Mouse (Mus musculus) adrenal gland, postnatal 36 days (tissue): Measurements from ENCODE around the gene Nelfcd. TPM values are rescaled to one million over a fixed set of nuclear protein-coding genes. Genes with fewer than 3 reads are reported as not detected.

Experiments
- DNase-seq, 2 experiments: peaks; one replicate each; pipeline ENCODE4 v3.0.0; 2021; ENCODE audit warnings: mixed read lengths in 1 of 2
- long read RNA-seq, 2 experiments: library from polyadenylated mRNA; stranded (forward); transcript quantifications; one replicate each; pipeline ENCODE4 v2.0.0; 2021; ENCODE audit warnings: borderline sequencing depth in 2 of 2
- total RNA-seq, 2 experiments: library from RNA; stranded (reverse); gene quantifications; 2 replicates each; pipeline ENCODE4 v1.2.3; 2021

The Nelfcd gene
- 10 to 100 TPM; 54.9 to 55.8 TPM for total RNA-seq
- long read RNA-seq, experiment 1, transcript Nelfcd-202 (15 exons, 2,279 nt), result major isoform, 132 of 156 reads
- long read RNA-seq, experiment 1, partial matches to known transcripts, result 9 of 156 reads
- long read RNA-seq, experiment 1, other reads (novel, unspliced or antisense), result 15 of 156 reads
- long read RNA-seq, experiment 2, transcript Nelfcd-202 (15 exons, 2,279 nt), result major isoform, 41 of 45 reads
- long read RNA-seq, experiment 2, partial matches to known transcripts, result 1 of 45 reads
- long read RNA-seq, experiment 2, other reads (novel, unspliced or antisense), result 3 of 45 reads

DNA sequence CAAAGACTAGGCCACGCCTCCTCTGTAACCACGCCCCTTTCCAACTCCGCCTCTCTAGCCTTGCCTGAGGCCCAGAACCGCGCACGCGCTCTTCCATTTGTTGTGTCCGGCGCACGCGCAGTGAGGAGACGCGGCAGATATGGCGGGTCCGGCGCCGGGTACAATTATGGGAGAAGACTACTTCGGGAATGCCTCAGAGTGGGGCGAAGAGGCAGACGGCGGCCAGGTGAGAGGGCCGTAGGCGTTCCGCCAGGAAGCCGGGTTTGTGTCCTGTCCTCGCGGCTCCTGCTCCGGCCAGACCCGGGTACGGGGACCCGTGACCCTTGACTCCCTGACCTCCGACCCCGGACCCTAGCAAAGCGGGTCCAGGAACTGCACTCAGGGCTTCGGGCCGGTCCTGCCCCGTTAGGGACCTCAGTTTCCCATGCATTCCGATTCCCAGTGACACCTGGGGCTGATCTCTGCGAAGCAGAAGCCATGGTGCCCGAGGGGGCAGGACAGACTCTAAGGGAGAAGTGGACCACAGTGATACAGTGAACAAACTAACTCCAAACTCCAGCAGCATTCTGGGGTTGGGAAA, at the start of gene Nelfcd:
TSS of gene Nelfcd (plus strand) at position 74 of the 580 bp plus-strand sequence.
- peak; percentile 95 to 96 for DNase-seq

DNA sequence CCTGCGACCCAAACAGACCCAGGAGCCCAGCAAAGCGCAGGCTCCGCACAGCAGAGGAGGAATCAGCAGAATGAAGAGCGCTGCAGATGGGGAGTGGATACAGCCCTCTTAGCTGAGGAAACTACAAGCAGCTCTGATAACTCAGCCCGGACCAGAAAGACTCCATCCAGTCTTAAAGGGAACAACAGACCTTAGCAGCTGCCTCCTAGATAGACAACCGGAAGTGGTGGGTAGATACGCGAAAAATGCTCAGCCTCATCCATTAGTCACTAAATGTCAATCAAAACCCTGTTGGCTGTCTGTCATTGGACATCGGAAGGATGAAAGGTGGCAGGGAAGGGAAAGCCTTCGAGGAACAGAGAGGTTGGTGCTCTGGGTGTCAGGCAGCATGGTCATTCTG, 49.0 kb upstream of the Nelfcd start:
- DNase-seq, result no peak

DNA sequence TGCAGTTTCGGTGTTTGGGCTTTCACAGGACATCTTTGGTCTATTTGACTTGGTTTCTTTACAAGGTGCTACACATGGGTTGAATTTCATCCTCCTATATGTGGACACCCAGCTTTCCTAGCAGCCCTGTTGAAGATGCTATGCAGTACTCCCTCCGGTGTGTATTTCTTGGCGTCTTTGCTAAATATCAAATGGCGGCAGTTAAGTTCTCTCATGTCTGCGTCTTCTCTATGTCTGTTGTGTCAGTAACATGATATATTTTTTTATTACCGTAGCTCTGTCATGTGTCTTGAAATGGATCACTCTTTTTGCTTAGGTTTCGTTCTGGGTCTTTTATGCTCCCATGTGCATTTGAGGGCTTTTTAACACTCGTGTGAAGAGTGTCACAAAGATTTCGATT, 34.6 kb upstream of the Nelfcd start:
- no peak for DNase-seq

DNA sequence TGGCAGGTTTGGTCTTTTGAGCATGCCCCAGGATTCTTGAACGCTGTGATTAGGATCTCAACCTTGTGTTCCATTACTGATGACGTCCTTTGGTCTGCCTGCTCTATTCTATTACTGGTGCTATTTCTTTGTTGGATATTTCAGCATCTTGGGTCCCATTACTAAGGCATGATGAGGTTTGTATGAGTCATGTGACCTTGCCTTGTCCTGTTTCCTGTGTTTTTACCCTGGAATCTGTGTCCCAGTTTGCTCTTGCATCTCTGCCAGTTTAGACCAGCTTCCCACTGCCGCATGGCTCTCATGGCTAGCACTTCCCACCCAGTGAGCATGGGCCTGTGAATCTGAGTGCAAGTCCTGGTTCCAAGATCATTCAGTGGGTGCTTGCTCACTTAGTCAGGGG, 23.7 kb upstream of the Nelfcd start:
- peak in 1 of 2 experiments; percentile 16 for DNase-seq

DNA sequence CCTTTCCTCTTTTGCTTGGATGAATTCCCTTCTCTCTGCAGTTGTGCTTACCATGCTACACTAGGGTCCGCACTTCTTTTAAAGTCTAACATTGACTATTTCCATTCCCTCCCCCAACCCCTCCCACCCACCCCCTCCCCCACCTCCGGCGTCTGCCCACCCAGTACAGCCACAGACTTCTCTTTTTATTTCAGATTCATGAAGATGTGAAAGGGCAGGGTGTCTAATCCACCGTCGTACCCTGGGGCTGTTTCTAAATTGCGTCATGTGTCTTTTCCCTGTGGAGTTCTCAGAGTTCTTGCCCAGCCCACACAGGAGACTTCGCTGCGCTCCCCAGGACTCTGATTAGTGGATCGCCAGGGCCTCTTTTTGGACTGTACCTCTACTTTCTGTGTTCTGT, 23.1 kb upstream of the Nelfcd start:
- DNase-seq, result no peak

DNA sequence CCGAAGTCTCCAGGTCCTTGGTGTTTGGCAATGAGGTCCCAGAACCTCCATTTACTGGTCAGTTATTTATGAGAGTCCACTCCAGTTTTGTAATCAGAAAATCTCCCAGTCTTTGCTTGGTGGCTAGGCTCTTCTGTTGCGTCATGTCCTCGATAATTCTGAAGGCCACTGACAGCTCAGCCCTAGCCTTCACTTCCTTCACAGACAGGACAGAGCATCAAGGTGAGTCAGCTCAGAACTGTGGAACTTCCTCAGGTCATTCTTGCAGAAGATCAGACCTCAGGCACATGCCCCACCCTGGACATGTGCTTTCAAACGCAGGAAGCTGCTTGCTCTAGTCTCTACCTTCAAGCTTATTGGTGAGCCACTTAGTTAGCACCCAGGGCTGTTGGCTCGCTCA, 22.2 kb upstream of the Nelfcd start:
- DNase-seq, result peak; percentile 35 to 61

DNA sequence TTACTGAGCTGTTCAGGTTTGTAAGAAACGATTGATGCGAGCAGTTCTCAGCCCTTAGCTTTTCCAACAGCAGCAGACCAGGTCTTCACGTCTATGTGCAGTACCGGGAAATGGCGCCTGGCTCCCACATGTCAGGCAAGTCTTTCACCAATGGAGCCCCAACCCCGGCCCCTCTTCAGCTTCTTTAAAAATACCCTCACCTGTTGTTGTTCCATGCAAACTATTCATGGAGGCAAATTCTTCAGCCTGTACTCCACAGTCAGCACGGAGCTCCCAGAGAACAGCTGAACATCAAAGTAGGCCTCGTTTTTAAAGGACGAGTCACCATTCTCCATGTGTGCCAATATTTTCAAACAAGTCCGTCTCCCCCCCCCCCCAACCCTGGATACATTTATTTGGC, 19.0 kb upstream of the Nelfcd start:
- DNase-seq, result no peak

DNA sequence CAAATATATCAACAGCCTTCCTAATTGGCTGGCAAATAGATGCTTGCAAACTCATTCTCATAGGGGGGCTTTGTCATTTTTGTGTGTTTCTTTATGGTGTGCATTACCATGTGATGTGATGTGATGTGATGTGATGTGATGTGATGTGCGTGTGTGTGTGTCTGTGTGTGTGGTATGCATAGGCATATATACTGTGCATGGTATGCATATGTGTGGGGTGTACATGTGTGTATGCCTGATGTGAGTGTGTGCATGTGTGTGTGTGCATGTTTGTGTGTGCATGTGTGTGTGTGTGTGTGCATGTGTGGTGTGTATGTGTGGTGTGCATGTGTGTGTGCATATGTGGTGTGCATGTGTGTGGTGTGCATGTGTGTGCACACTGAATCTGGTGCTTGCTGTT, 18.5 kb upstream of the Nelfcd start:
- no peak for DNase-seq

DNA sequence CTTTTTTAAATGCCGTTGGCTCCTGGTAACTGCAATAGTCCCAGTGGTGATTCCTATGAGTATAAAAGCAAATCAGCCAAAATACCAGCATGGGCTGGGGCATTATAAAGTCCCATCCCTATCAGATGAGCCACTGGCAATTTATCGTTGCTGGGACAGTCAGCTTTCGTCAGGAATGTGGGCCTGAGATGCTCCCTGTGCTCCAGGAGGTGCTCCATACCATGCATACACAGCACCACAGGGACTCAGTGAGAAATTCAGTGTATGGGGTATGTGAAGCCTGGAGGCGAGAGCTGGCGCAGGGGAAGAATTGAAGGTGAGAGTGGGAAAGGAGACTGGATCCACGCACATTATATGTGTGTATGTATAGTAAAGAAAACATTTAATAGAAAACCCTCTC, 17.7 kb upstream of the Nelfcd start:
- DNase-seq, result no peak

DNA sequence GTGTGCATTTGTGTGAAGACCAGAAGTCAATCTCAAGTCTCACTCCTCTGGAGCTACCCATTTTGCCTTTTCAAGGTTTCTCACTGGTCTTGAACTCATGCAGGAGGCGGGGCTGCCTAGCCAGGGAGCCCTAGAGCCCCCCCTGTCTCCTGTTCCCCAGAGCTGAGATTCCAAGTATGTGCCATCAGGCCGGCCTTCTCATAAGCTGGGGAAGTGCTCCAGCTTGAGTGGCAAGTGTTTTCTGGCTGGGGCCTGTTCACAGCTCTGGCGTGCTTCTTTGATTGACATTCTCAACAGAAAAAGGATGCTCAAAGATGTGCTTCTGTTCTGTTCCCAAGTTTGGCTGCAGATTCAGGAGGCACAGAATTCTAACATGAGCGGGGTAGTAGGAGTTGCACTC, 15.2 kb upstream of the Nelfcd start:
- DNase-seq, result peak in 1 of 2 experiments; percentile 9

DNA sequence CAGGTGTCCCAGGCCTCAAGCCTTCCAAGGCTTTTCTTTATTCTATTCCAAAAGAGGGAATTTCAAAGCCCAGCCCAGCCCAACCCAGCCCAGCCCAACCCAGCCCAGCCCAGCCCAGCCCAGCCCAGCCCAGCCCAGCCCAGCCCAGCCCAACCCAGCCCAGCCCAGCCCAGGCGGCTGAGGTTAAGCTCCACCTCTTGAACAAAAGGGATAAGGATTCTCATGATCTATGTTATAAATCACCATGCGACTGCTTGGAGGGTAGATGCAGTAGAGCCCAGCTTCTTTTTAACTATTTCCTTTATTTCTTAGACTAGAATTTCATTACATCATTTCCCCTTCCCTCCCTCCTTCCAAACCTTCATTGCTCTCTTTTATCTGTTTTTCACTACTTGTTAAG, 5.4 kb upstream of the Nelfcd start:
- DNase-seq, result no peak

DNA sequence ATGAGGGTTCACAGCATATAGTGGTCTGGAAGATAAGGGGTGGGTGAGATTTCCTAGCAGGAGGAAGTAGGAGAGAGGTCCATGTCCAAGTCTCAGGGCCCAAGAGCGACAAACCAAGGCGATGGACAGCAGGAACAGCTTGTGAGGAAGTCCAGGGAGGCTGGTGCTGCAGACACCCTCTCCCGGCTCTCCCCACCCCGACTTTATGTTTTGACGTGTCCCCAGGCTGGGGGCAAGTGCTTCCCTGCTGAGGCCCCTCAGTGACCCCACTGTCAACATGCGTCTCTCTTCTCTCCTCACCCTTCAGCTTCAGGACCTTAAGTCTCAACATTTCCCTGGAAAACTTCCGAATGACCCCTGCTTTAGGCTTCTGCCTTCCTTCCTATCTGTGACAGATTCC, 2.5 kb upstream of the Nelfcd start:
- no peak for DNase-seq

DNA sequence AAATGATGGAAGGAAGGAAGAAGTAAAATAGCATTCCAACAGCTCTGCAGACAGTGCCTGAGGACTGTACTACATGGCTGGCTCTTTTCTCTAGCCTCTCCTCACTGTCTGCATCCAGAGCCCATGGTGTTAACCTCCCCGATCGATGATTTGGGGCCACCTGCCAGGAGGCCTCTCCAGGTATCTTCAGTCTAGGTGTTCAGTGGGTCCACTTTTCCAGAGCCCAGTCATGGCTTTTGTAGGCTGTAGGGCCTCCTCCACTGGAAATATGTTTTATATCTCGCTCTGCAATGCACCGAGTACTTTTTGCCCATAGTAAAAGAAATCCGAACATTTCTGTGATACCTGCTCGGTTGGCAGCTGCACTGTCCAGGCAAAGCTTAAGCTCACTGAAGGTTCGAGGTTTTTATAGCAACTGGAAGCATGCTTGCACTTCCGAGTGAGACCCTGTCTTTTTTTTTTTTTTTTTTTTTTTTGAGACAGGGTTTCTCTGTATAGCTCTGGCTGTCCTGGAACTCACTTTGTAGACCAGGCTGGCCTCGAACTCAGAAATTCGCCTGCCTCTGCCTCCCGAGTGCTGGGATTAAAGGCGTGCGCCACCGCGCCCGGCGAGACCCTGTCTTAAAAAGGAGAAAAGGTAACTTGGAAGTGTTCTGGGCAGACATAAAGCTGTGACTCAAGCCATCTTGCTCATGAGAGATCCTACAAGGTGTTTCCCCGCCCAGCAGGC, 438 bp upstream of the Nelfcd start:
- DNase-seq, result no peak

DNA sequence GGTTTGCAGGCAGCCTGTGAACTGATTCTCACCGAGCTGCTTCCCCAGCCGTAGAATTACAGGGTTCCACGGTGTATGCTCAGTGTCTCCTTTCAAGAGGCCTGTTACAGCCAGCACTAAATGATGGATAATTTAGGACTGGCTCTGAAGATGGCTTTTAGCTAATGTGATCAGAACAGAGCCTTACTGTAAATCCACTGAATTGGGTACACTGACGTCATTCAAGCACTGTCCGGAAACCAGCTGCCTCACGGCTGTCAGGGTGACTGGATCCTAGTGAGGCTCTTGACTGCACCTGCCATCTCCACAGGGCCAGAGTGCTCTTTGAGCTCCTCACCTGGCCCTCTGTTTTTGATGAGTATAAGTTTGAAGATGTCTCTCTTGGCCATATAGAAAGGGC, 5.5 kb downstream of the Nelfcd start:
- no peak for DNase-seq

DNA sequence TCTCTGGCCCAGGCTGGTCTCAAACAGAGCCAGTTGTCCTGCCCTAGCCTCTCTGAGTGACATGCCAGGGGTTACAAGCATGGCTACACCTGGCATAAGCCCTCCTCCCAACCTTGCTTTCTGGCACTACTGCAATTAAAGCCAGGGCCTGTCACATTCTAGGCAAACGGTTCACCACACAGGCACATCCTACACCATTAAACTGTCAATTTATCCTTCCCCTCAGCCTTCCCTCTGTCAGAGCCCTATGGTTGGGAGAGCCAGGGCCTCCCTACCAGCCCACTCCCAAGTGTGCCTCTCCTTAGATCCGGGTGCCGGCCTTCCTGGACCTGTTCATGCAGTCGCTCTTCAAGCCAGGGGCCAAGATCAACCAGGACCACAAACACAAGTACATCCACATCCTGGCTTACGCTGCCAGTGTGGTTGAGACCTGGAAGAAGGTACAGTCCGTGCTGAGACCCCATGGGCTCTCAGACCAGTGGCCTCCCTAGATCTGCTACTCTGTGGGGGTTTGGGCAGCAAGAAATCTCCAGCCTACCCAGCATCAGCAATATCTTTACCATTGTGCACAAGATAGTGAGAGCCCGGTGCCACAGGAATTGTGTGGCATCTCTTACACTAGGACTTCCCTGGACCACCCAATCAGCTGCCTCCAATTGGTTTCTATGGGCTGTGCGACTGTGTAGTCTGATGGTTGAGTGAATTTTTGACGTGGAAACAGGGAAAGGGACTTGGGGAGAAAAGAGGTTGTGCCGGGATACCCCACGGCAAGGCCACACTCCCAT, 8.9 kb downstream of the Nelfcd start:
- no peak for DNase-seq

DNA sequence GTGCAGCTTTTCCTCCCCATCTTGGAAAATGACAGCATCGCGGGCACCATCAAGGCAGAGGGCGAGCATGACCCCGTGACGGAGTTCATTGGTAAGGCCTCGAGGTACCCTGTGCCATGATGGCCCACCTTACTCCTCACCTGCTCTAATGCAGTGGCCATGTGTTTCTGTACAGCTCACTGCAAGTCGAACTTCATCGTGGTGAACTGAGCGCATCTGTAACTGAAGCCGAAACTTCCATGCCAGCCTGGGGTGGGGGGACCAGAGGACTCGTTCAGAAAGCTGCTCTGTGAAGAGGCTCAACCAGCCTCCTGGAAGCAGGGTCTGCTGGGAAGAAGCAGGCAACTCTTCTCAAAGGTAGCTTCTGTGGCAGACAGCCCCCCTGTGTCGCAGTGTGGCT, 11.3 kb downstream of the Nelfcd start:
- no peak for DNase-seq

DNA sequence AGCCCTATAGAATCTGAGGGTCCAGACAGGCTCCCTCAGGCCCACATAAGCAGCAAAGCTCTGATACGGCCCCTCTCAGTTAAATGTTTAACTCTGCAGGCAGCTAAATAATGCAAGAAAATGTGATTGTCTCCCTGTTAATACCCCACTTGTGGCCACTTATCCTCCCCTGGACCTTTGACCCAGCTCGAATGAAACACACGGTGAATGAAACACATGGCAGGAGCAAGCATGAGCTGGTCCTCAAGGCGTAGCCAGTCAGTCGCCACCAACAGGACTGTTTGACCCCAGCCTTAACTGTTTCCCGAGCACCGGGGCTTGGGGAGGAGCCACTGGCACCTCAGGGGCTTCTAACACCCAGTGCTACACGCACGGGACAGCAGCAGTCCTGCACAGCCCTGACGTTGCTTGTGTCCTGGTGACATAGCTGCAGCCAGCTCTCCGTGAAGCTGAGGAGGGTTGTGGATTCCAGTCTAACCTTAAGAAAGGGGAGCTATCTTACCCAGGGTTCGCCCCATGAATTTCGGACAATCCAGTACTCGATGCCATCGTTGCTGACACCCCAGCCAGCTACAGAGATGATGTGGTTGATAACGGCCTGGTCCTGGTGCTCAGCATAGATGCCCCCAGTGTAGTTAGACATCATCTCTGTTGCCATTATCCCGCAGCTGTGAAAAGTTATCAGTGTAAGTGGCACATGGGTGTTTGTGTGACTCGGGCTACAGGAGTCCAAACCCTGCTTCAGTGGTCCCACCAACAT, 12.7 kb downstream of the Nelfcd start:
- DNase-seq, result no peak

DNA sequence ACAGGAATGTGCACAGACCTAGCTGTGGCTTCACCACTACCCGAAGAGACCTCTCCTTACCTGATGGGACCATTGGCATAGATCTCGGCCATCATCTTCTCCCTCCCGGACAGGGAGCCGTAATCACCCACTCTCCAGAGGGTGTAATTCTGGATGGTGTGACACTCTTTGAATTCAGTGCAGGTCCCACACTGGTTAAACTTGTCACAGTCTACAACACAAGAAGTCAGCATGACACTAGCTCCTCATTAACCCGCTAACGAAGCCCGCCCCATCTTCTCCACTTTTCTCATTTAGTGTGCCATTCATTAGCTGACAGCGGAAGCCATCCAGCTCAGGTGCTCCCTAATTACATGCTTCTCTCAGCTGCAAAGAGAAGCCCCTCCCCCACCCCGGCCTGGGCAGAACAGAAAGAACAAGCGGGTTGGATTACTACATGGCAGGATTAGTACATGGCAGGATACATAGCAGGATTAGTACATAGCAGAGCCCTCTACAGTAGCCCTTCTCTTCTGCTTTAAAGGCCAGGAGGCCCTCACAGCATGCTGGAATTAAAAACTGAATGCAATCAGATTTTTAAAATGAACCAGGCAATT, 13.5 kb downstream of the Nelfcd start:
- DNase-seq, result no peak

DNA sequence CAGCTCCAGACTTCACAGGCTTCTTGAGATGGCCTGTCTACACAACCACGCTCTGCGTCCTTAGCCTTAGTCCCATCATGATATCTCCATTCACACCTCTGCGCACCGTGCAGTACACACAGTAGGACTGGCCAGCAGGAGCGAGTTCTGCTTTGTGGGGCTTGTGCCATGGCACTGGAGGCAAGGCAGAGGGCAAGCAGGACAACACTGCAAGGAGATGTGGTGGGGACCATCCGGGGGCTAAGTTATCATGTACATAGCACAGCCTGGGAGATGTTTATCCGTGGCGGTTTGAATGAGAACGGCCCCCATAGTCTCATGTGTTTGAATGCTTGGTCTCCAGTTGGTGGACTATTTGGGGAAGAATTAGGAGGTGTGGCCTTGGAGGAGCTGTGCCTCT, 19.3 kb downstream of the Nelfcd start:
- DNase-seq, result no peak

DNA sequence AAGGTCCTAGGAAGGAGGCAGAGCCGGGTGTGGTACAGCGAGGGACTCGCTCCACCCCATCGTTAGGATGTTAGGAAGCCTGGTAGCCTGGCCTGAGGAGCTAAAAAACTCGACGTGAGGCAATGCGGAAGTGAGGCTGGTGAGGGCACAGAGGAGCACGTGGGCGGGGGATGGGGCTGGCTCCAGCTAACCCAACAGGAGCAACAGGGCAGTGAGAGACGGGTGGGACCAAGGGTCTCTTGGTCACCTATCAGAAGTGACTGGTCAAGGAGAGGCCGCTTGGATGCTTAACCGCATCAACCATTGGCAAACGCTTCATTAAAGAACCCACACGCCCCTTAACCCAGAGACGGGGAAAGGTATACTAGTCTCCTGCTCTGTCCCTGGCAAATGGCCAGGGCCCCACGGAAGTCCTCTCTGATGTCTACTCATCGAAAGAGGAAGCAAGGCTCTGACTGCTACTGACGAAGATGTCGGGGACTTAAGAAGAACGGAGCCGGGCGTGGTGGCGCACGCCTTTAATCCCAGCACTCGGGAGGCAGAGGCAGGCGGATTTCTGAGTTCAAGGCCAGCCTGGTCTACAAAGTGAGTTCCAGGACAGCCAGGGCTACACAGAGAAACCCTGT, 20.6 kb downstream of the Nelfcd start:
- peak; percentile 6 to 31 for DNase-seq
